Mouse (Mus musculus): ENCODE results near the gene Slc25a25.

Gene Slc25a25

DNA sequence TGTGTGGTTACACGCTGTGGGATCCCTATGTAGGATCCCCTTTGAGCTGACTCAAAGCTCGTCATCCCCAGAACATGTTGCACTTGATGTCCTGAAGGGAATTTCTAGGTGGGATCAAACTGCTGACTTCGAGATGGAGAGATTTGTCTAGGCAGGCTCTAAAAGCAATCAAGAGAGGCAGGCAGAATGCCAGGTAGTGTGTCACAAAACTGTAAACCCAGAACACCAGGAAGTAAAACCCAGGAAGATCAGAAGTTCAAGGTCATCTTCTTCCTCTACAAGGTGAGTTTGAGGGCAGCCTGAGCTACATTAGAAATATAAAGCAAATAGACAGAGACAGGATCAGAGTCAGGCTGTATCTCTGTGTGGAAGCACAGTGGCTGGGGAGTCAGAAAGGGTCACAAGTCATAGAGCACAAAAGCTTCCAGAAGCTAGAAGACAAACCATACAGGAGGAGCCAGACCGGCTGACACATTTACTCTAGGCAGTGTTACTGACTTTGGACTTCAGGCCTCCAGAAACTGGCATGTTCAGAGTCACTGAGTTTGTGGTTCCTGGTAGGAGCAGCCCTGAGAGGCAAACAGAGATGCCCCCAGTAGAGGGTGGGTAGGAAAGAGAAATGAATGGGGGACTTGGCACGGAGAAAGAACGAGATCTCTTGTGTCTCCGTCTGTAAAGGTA, 44.0 kb downstream of the Slc25a25 start:
- no peak for DNase-seq (ENCODE audit: low read depth, low spot score)

DNA sequence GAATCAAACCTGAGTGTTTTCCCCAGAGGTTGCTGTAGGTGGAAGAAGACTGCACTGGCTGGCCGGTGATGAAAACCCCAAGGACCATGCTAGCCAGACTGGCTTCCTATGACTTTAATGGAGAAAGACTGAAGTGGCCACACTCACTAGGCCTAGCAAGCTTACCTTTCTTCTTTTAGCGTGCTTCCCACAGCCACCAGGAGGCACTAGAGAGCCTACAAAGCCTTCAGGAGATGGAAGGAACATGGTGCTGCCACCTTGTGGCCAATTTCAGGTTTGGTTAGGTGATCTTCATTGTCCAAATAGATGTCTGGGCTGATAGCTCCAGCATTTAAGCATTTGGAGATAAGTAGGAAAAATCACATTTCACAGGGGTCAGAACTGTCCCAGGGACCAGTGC, 46.6 kb downstream of the Slc25a25 start:
- peak; percentile 99 for DNase-seq (ENCODE audit: low read depth, low spot score)

DNA sequence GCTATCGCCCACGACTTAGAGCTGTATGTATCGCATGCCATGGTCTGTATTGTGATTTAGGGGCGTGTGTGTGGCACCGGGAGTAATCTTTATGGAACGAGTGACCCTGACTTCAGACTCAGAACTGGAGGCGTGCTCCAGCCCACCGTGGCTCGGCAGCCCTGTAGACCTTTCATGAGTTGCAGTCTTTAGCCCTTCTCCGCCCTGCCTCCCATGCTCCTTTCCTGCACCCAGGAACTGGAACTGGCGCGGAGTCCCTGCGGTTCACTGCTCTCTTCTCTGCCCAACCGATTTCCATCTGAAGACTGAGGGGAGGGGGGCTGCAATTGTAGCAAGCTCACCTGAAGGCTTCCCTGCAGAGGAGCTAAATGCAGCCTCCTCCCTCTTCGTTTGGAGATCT, 54.5 kb downstream of the Slc25a25 start:
- no peak for DNase-seq (ENCODE audit: low read depth, low spot score)

DNA sequence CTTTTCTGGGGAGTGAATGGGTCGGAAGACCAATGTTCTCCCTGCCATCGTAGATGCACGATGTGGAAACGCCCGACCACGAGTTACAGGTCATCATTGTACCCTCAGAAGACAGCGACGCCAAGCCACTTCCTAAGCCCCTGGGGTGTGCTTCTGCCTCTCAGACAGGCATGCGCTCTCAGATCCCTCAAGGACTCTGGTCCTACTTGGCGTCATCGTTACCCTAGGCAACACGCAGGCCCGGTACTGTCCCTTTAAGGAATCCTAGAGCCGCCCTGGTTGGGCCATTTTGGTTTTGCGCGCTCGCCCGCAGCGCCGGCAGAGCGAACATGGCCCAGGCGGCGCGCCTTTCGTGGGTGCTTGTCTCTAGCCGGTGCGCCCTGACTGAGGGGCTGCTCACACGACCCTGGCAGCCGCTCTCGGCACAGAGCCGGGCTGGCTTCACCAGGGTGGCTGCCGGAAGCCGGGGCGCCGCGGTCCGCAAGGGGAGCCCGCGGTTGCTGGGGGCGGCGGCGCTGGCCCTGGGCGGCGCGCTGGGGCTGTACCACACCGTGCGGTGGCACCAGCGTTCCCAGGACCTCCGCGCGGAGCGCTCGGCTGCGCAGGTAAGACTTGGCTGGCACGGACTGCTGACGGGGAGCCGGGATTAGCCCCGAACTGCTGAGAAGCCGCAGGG, 55.2 kb downstream of the Slc25a25 start:
- peak; percentile 98 for DNase-seq (ENCODE audit: low read depth, low spot score)

DNA sequence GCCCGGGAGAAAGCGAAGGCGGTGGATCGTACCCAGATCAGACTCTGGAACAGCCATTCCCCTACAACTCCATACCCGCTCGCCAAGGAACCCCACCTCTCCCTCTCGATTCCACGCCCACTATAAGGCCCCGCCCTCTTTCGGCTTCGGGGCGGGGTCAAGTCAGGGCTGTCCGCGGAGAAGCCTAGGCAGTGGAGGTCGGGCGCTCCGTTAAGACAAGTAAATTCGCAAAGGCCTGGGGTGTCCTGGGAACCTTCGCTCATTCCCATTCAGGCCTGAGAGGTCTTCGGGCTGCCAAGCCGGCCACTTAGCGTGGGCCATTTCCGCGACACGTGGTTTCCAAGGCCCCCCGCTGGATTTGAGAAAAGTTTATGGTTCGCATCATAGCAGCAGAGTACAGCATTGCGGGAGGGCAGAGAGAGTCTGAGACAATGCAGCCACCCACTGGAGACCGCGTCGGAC, 55.7 kb downstream of the Slc25a25 start, which contains the start of gene Ptges2:
Gene Ptges2 (plus strand): TSS at position 413 of the 462 bp plus-strand sequence.
- DNase-seq (ENCODE audit: low read depth, low spot score), result peak; percentile 97

DNA sequence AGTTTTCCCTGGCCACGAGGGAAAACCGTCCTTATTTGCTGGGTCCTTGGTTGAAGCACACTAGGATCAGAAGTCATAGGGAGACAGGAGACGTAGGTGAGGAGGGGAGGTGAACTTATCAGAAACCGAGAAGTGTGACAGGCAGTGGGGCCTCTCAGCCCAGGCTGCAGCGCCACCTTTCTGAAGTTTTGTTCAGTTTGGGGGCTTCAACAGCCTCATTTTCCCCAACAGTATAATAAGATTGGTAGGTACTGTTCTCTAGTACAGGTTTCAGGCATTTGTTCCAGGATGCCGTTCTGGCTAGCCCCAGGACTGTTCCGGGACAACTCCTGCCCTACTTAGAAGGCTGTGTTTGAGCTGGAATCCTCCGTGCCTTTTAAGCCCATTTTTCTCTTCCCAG, 56.3 kb downstream of the Slc25a25 start:
- DNase-seq (ENCODE audit: low read depth, low spot score), result peak; percentile 61

DNA sequence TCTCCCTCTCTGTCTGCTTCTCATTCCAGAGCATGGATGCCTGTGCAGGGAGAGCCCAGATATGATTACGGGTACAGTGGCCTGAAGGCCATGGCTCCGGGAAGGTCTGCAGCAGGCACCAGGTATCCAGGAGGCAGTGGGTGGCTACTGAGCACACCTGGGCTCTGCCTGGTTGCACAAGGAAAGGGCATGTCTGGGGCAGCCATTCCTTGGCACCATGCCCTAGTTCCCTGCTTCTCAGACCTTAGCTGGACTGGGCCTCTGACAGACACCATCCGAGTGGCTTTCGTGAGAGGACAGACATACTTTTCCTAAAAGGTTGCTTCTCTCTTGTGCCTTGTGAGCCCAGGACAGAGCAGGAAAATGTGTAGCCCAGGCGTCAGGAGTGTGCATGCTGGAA, 59.2 kb downstream of the Slc25a25 start:
- DNase-seq (ENCODE audit: low read depth, low spot score), result no peak

DNA sequence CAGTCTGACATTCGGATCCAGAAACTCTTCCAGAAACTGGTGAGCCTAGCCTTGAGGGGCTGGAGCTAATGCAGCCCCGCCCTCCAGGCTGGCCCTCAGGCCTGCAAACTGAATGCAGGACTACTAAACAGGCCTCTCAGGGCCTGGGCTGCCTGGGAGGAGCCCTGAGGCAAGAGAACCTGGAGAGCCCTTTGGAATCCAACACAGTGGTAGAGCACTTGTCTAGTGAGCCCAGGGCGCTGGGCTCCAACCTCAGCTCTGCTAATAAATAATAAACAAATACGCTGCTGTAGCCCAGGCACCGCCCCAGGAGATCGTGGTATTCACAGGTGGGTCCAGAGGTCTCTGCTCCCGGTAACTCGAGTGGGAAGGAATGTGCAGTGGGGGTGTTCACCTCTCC, 60.4 kb downstream of the Slc25a25 start:
- DNase-seq (ENCODE audit: low read depth, low spot score), result no peak

DNA sequence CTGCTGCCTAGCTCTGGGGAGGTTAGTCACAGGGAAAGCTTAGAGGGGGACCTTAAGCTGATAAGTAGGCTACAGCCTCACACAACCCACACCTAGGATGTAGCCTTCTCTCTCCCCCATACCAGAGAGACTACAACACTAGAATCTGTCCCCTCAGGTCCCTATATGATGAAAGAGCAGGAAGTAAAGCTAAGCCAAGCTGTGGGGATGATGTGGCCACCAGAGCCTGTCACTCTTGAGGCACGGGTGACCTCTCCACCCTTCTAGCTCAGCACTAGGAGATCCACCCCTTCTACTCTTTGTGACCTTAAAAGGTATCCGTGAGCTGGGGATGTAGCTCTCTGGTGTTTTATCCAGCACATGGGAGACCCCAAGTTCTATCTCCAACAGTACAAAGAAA, 62.1 kb downstream of the Slc25a25 start:
- DNase-seq (ENCODE audit: low read depth, low spot score), result no peak

DNA sequence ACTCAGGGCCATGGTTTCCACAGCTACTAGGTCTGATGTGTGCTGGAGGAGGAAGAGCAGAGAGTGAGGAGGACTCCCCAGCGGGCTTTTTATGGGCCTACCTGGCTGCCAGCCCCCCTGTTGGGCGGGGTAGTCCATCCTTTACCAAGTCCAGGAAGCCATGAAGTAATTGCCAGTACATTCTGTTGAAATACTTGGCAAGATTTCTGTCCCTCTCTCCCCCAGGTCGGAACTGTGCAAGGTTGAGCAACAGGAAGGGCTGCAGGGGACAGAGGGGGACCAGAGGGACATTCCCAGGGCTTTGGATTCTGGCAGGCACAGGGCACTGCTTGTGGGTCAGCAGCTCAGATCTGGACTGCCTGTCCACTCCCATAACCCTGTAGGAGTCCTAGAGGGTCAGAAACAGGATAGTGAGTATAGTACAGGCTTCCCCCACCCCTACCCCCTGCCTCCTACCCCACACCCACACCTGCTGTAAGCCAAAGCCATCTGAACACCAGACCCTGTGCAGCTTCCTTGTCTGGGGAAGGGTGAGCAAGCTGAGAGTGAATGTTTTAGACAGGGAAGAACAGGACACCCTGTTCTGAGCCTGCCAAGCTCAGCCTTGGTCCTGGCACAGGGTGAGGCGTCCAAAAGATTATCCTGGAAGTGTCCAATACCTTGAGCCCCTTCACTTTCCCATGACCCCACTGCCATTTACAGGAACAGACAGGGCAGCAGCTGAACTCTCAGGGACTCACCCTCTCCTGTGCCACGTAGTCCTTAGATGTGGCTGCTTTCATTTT, 63.3 kb downstream of the Slc25a25 start, which contains the start of gene Lcn2:
Gene Lcn2 (minus strand): TSS at position 547 of the 785 bp plus-strand sequence.
- no peak for DNase-seq (ENCODE audit: low read depth, low spot score)

DNA sequence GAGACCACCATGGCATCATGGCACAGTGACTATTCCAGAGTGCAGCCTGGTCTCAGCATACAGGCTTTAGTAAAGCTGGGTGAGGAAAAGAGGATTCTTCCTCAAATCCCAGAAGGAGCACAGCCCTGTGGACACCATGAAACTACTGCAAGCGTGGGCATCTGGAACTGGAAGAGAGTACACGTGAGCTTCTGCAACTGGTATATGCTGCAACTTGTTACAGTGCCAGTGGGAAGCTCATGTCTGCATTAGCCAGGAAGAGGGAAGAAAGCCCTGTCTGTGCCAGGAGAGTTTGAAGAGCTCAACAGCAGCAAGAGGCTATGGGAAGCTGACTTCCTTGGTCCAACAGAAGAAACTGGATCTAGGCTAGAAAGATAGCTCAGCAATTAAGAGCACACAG, 68.6 kb downstream of the Slc25a25 start:
- peak; percentile 69 for DNase-seq (ENCODE audit: low read depth, low spot score)

DNA sequence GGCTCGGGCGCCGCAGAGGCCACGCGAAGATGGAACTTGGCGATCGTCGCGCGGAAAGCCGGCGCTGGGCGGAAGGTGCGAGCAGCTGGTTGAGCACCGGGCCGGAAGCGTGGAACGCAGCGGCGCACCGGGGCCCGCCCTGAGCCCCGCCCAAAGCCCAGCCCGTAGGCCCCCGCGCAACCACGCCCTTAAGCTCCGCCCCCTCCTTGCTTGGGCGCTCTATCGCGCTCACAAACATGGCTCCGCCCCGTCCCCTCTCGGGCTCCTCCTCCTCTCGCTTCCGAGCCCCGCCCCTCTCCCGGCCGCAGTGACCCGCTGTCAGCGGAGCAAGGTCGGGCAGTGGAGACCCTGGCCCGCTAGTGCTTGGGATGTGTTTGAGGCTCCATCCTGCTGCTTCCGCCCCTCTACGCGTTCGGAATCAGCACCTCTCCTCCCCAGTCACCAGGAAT, 69.4 kb downstream of the Slc25a25 start, which contains the start of gene 1110008P14Rik:
Gene 1110008P14Rik (minus strand): TSS at position 164 of the 449 bp plus-strand sequence.
- DNase-seq (ENCODE audit: low read depth, low spot score), result peak; percentile 97

DNA sequence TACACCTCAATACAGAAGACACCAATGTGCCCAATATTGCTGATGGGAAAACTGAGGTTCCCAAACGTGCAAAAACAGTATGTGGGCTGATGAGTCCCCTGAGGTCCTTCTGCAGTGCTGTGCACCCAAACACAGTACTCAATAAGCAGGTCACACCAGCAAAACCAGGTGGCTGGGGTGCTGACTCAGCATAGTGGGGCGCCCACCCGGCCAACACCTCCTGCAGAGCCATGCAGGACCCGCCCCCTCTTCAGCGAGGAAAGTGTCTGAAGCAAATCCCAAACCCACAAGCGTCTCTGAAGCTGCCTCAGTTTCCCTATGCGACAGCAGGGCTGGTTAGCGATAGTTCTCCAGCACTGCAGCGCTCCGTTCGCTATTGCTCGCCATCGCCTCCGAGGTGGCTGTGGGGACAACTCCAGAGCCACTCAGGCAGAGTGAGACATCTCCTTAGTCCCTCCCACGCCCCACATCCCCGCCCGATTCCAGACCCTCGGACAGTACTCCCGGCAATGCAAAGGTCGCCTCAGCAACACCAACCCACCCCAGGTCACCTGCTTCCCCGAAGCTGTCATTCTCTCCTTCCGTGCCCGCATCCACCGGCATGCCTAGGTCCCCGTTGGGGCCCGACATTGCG, 70.0 kb downstream of the Slc25a25 start:
- peak; percentile 48 for DNase-seq (ENCODE audit: low read depth, low spot score)

DNA sequence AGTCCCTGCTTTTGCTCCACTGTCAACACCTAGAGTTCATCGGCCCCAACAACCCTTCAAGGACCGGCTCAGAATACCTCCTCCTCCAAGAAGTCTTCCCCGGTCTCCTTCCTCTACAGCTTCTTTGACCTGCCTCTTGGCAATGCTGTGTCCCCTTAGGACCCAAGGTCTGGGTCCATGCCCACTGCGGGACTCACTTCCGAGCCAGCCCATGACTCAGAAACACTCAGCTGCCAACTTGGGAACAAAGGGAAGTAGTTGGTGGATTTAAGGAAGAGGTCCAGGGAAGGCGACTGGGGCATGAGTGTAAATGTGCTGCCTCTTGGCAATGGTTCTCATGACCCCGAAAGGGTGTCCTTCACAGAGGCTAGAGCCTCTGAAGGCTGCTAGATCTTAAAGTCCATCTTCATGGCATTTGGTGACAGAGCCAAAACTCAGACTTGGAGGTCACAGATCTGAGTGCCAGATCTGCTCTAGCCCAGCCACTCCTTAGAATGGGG, 71.2 kb downstream of the Slc25a25 start:
- no peak for DNase-seq (ENCODE audit: low read depth, low spot score)

DNA sequence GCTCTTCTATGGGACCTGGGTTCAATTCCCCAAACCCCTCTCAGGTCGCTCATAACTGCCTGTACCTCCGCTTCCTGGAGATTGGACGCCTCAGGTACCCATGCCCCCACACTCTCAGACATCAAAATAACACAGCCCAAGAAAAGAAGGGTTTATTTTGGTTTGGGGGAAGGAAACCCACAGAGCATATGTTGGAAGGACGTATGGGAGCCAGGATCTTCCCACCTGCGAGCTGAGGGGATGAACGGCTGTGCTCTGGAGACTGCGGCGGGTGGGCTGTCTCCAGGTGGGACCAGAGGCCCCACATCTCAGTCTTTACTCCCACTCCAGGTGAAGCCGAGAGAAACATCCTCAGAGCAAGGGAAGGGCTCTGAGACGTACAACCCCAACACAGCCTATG, 74.3 kb downstream of the Slc25a25 start:
- peak; percentile 77 for DNase-seq (ENCODE audit: low read depth, low spot score)

DNA sequence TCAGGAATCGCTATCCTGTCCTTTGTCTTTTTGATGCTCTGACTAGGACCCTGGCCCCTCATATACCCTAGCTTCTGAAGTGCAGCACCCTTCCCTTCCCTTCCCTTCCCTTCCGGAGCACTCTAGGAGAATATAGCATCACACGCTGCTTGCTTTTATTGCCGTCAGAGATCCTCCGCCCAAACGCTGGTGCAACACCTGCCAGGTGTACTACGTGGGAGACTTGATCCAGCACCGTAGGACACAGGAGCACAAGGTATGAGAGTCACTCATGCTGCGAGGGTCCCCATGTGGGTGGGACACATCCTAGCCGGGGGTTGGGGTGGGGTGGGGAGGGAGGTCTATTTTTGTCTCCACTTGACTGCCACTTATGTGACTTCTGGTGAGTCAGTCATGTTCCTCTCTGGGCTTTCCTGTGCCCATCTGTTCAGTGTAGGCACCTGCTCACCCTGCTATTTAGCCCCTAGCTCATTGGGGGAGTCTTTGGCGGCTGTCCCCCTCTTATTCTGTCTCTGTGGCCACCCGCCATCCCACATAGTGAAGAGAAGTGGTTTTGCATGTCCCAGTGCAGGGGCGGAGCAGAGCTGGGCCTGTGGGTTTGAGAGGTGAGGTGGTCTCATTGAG, 75.8 kb downstream of the Slc25a25 start:
- peak; percentile 74 for DNase-seq (ENCODE audit: low read depth, low spot score)

DNA sequence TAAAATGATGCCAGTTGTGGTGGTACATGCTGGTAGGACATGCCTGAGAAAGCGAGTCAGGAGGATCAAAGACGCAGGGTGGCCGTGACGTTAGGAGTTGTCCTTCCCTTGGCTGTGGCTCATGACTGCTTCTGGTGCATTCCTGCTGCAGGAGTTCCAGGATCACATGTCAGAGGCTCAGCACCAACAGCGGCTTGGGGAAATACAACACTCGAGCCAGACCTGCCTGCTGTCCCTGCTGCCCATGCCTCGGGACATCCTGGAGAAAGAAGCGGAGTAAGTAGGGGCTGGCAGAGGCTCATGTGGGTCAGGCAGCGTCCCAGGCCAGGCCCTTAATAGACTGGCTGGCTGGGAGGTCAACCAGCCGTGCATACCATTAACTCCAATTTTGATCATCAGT, 77.1 kb downstream of the Slc25a25 start:
- no peak for DNase-seq (ENCODE audit: low read depth, low spot score)

DNA sequence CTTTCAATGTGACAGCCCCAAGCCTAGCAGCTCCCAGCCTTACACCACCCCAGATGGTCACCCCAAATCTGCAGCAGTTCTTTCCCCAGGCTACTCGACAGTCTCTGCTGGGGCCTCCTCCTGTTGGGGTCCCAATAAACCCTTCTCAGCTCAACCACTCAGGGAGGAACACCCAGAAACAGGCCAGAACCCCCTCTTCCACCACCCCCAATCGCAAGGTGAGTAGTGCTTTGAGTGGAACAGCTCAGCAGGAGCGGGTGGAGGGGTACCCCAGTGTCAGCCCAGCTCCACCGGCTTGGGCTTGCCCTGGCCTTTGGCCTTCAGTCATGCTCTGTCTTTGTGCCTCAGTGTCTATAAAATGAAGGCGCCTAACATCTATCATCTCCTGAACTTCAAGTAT, 83.9 kb downstream of the Slc25a25 start:
- DNase-seq (ENCODE audit: low read depth, low spot score), result no peak
